Mouse (Mus musculus): ENCODE data around the gene March10. TPM values are rescaled to one million over a fixed set of nuclear protein-coding genes. Genes with fewer than 3 reads are reported as not detected.
A peak's percentile ranks its signal among the peaks of the same experiment; 100 is the strongest.

Gene March10
- total RNA-seq, 1 experiment from 2014 or later: not detected

DNA sequence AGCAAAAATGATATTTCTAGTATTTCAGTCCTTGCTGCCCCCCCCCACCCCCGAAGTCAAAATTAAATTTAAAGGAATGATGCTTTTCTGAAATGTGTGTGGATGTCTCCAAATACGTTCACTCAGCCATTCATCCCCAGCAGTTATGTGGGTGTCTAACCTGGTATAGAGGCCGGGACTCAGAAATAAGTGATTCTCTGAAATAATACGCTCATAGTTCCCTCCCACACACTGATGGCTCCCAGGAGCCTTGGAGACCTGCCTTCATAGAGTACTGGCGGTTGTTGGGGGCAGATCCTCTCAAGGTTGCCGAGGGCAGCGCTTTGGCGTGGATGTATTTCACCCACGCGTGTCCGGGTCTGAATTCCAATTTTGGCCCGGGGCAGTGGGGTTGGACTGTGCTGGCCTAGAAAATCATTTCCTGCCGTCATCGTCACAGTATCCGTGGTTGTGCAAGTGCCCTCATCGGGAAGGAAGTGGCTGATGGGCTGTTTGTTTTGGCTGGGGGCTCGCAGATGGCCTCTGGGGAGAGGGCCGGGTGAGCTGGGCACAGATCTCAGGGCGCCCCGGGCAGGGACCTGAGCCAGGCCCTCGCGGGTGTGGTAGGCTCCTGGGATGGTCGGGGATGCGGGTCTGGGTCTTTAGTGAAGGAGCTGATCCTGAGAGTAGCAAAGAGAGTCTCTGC, 145.1 kb downstream of the March10 start:
- DNase-seq: peak; percentile 72

Other genes starting within 250 kb of the March10 start
- gene Mrc2, start 164.1 kb downstream of the March10 start, total RNA-seq (2021): 20.4 and 21.7 TPM in 2 replicates
- 16.0 and 18.1 TPM in 2 replicates for gene Tanc2, start 133.3 kb upstream of the March10 start, total RNA-seq (2021)